Mouse (Mus musculus): ENCODE results near the gene Olfr769. TPM values are rescaled to one million over a fixed set of nuclear protein-coding genes. Genes with fewer than 3 reads are reported as not detected.

Gene Olfr769
- not detected for total RNA-seq (2023)

DNA sequence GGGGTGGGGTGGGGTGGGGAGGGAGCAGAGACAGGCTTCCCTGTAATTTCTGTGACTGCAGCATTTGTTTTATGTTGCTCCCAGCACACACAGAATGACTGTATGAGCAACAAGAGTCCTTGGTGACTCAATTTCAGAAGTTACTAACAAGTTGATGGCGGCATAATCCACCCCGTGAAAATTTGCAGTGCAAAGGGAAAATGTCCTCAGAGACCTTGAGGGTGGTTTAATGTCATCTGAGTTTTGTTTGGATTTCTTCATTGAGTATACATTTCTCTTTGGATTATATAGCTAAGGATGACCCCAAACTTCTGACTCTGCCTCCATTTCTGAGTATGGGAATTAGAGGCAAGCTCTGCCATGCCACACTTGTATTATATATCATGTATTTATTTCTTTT lies at the start of gene Olfr769:
Gene Olfr769, minus strand, starts transcription at position 101 of the 400 bp plus-strand sequence.

DNA sequence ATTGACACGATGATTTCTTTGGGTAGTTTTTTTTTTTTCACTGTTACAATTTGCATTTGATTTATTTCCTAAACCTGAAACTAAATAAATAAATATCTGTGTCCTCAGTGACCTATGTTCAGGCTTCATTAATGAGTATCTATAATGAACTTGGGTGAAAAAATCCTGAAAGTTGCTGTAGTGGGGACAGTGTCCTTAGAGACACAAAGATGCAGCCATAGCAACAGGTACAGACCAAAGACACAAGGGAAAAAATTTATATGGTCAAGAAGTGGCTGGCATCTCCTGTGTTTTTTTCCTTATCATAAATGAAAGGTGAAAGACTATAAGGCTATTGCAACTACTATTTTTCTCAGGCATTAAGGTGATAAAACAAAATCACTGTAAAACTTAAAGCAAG lies 47.0 kb upstream of the Olfr769 start, which contains the start of gene Olfr771:
Gene Olfr771, minus strand, starts transcription at position 101 of the 400 bp plus-strand sequence.

GRCm38 (mm10) chr10:129138898-129139297 lies 21.2 kb upstream of the Olfr769 start, which contains the start of gene Olfr770:
Gene Olfr770 (minus strand): TSS chr10:129138998.

GRCm38 (mm10) chr10:129099275-129099674 lies 18.4 kb downstream of the Olfr769 start, which contains the start of gene Olfr768:
Gene Olfr768 (minus strand): TSS chr10:129099375.

DNA sequence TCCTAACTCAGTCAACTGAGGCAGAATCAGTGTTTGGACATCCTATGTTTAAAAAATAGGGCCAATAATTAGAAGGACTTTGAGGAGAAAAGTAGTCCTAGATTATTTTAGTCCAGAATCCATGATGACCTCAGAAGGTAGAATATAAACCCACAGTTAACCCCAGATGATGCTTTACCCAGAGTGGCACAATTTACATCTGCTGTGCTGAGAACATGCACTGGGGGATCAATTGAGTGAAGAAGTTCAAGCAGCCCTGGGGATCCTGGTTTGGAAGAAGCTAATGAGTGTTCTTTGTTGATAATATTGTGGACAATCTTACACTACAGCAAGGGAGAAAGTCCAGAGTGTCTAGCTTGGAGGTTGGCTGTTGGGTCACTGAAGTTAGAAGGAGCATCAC lies 34.9 kb downstream of the Olfr769 start, which contains the start of gene Olfr767:
Gene Olfr767, minus strand, starts transcription at position 101 of the 400 bp plus-strand sequence.

GRCm38 (mm10) chr10:129068877-129069276 lies 48.8 kb downstream of the Olfr769 start, which contains the start of gene Olfr766-ps1:
Gene Olfr766-ps1 (minus strand): TSS chr10:129068977.

Other genes with a start within 250 kb of the Olfr769 start
- 10.7 TPM for gene Gdf11, start 226.1 kb downstream of the Olfr769 start, total RNA-seq (2023)
- 1.9 TPM for gene Cd63, start 216.9 kb downstream of the Olfr769 start, total RNA-seq (2023)
- 13.7 TPM for gene Rdh5, start 195.0 kb downstream of the Olfr769 start, total RNA-seq (2023)
- 53.3 TPM for gene Bloc1s1, start 193.8 kb downstream of the Olfr769 start, total RNA-seq (2023)
- gene Itga7, start 184.0 kb downstream of the Olfr769 start, total RNA-seq (2023): 14.3 TPM
- not detected for gene Mettl7b, start 156.9 kb downstream of the Olfr769 start, total RNA-seq (2023)
- 1.7 TPM for gene Olfr9, start 128.4 kb downstream of the Olfr769 start, total RNA-seq (2023)
- gene Olfr763, start 107.1 kb downstream of the Olfr769 start, total RNA-seq (2023): 0.23 TPM
- gene Olfr764-ps1, start 78.0 kb downstream of the Olfr769 start, total RNA-seq (2023): not detected
- gene Olfr765, start 67.9 kb downstream of the Olfr769 start, total RNA-seq (2023): not detected
- gene Olfr766-ps1, start 48.9 kb downstream of the Olfr769 start, total RNA-seq (2023): not detected
- not detected for gene Olfr767, start 35.0 kb downstream of the Olfr769 start, total RNA-seq (2023)
- not detected for gene Olfr768, start 18.5 kb downstream of the Olfr769 start, total RNA-seq (2023)
- not detected for gene Olfr770, start 21.1 kb upstream of the Olfr769 start, total RNA-seq (2023)
- not detected for gene Olfr771, start 46.9 kb upstream of the Olfr769 start, total RNA-seq (2023)
- gene Olfr772, start 60.1 kb upstream of the Olfr769 start, total RNA-seq (2023): not detected
- not detected for gene Olfr773, start 69.6 kb upstream of the Olfr769 start, total RNA-seq (2023)
- not detected for gene Olfr774, start 118.3 kb upstream of the Olfr769 start, total RNA-seq (2023)
- gene Olfr775, start 130.6 kb upstream of the Olfr769 start, total RNA-seq (2023): not detected
- not detected for gene Olfr776, start 141.3 kb upstream of the Olfr769 start, total RNA-seq (2023)
- gene Olfr777, start 153.6 kb upstream of the Olfr769 start, total RNA-seq (2023): not detected
- not detected for gene Olfr780, start 200.3 kb upstream of the Olfr769 start, total RNA-seq (2023)
- gene Olfr781, start 211.0 kb upstream of the Olfr769 start, total RNA-seq (2023): not detected
- gene Olfr782, start 231.0 kb upstream of the Olfr769 start, total RNA-seq (2023): not detected

All from CD4-positive naive resting alpha-beta T cell, adult 76 days (primary cell).